Mouse (Mus musculus) heart, embryonic 14.5 days (tissue): Measurements from ENCODE around the gene Rgs10. TPM values are rescaled to one million over a fixed set of nuclear protein-coding genes. Genes with fewer than 3 reads are reported as not detected.

Source experiments
- ATAC-seq: fragments of 200-750 bp; cut with Nextera tagmentation; 2 replicates; pipeline ENCODE4 v1.8.0; 2017; ENCODE audit warnings: low read depth, moderate TSS enrichment; ENCODE audit not compliant: insufficient number of reproducible peaks, insufficient read depth, low FRiP score
- H3K27ac ChIP-seq, 2 experiments: fragments of 200-500 bp in 1 of 2; fragments of 300-500 bp in 1 of 2; sonication (generic) in 1 of 2; replicated peaks in 1 of 2; 2 replicates each; pipeline ENCODE4 v1.5.1; 2012 to 2014; ENCODE audit warnings: low read depth in 2 of 2, low read length in 2 of 2, control low read depth in 1 of 2, mild to moderate bottlenecking in 1 of 2, mixed read lengths in 1 of 2; ENCODE audit not compliant: control insufficient read depth in 1 of 2, insufficient read depth in 1 of 2
- H3K27me3 ChIP-seq: fragments of 300-500 bp; sonication (generic); 2 replicates; pipeline ENCODE4 v1.6.1; 2014; ENCODE audit warnings: mild to moderate bottlenecking, low read length, control low read depth; ENCODE audit not compliant: control insufficient read depth, insufficient read depth
- H3K36me3 ChIP-seq: fragments of 300-500 bp; sonication (generic); 2 replicates; pipeline ENCODE4 v1.6.1; 2014; ENCODE audit warnings: mild to moderate bottlenecking, control low read depth, low read length, mixed read lengths; ENCODE audit not compliant: control insufficient read depth, insufficient read depth
- H3K4me1 ChIP-seq, 2 experiments: fragments of 200-500 bp in 1 of 2; fragments of 300-500 bp in 1 of 2; sonication (generic) in 1 of 2; 2 replicates each; pipeline ENCODE4 v1.6.1; 2012 to 2014; ENCODE audit warnings: low read length in 2 of 2, control low read depth in 1 of 2, mixed read lengths in 1 of 2; ENCODE audit not compliant: control insufficient read depth in 2 of 2, insufficient read depth in 2 of 2
- H3K4me2 ChIP-seq: fragments of 300-500 bp; sonication (generic); 2 replicates; pipeline ENCODE4 v1.6.1; 2014; ENCODE audit warnings: mild to moderate bottlenecking, low read length
- H3K4me3 ChIP-seq, 2 experiments: fragments of 200-500 bp in 1 of 2; fragments of 300-500 bp in 1 of 2; sonication (generic) in 1 of 2; 2 replicates each; pipeline ENCODE4 v1.5.1; 2012 to 2014; ENCODE audit warnings: low read length in 2 of 2, mild to moderate bottlenecking in 2 of 2, control low read depth in 1 of 2, low read depth in 1 of 2, moderate library complexity in 1 of 2; ENCODE audit not compliant: control insufficient read depth in 1 of 2, insufficient read depth in 1 of 2
- H3K9ac ChIP-seq: fragments of 300-500 bp; sonication (generic); 2 replicates; pipeline ENCODE4 v1.6.1; 2014; ENCODE audit warnings: mild to moderate bottlenecking, low read length
- H3K9me3 ChIP-seq: fragments of 300-500 bp; sonication (generic); 2 replicates; pipeline ENCODE4 v1.6.1; 2016; ENCODE audit warnings: low read length, control low read depth; ENCODE audit not compliant: control insufficient read depth
- WGBS: fragments of 180-500 bp; shearing (Covaris S2); extraction: QIAGEN DNeasy Blood & Tissue Kit; methylation state at CpG from one replicate; pipeline ENCODE4 v1.1.7; 2014; 5-methylcytosine and 5-hydroxymethylcytosine counted together
- polyA plus RNA-seq: library from polyadenylated mRNA; unstranded; fragments of >200 nt; fragmentation: Nextera tagmentation; extraction: Ambion mirVana; gene quantifications from 2 replicates; pipeline ENCODE4 v1.2.1, GENCODE M21; 2014

The Rgs10 gene
- polyA plus RNA-seq, 1 experiment from 2014 or later = 14.1 TPM

DNA sequence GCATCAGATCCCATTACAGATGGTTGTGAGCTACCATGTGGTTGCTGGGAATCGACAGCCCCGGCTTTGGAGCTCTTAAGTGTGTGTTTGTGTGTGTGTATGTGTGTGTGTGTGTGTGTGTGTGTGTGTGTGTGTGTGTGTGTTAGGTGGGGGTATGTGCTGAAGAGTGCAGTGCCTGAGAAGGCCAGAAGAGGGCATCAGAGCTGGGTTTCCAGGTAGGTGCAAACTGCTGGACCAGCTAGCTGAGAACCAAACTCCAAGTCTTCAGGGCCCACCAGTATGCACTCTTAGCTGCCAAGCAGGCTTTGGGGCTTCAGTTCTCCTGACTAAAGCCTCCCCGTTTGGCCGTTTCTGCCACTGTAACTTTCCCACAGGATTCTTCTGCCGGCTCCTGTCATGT lies 10.3 kb downstream of the Rgs10 start:
- WGBS = 95% methylated on average over 5 of the region's 5 CpGs
- ATAC-seq = no peak
- no peak overlapping the region for H3K4me3 ChIP-seq
- H3K36me3 ChIP-seq = no peaks in the 10 kb centered on the region
- H3K4me2 ChIP-seq = no peak overlapping the region
- H3K27ac ChIP-seq = no peak overlapping the region
- 0 out of 2 replicates have a peak, but pooled peaks cover 3% of the 10 kb centered on the region for H3K9me3 ChIP-seq
- no peaks in the 10 kb centered on the region for H3K27me3 ChIP-seq
- H3K4me1 ChIP-seq = no peaks in the 10 kb centered on the region
- no peak overlapping the region for H3K9ac ChIP-seq

DNA sequence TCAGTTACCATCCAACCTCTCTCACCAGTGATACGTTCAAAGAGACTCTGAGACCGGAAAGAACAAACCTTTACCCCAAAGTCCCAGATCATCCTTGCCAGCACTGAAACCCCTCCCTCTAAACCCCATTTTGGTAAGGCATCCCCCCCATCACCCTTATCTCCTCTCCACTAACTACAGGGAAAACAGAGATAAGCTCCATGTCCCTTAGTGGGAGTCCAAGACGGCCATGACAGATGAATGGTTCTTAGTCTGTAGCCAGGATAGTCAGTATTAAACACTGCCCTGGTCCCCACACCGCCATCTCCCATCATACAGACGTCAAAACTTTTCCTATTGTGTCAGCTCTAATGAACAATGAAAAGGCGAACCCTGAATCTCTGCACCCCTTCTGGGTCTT lies 14.6 kb downstream of the Rgs10 start:
- H3K36me3 ChIP-seq = no peaks in the 10 kb centered on the region
- H3K27me3 ChIP-seq = no peaks in the 10 kb centered on the region
- H3K9me3 ChIP-seq = 0 out of 2 replicates have a peak, but pooled peaks cover 3% of the 10 kb centered on the region
- H3K27ac ChIP-seq = no peak overlapping the region
- WGBS = 74% methylated on average over 6 of the region's 6 CpGs
- H3K4me3 ChIP-seq = no peak overlapping the region
- H3K9ac ChIP-seq = no peak overlapping the region
- no peak for ATAC-seq
- no peaks in the 10 kb centered on the region for H3K4me1 ChIP-seq
- no peak overlapping the region for H3K4me2 ChIP-seq

- H3K4me2 ChIP-seq = no peak overlapping the region
- no peaks in the 10 kb centered on the region for H3K36me3 ChIP-seq
- no peaks in the 10 kb centered on the region for H3K27me3 ChIP-seq
- H3K4me3 ChIP-seq = no peak overlapping the region
- ATAC-seq = no peak
- H3K4me1 ChIP-seq = no peaks in the 10 kb centered on the region
- H3K27ac ChIP-seq = no peak overlapping the region
- WGBS = 65% methylated on average over 6 of the region's 6 CpGs
- 0 out of 2 replicates have a peak, but pooled peaks cover 3% of the 10 kb centered on the region for H3K9me3 ChIP-seq
- no peak overlapping the region for H3K9ac ChIP-seq
These were observed 15.0 kb downstream of the Rgs10 start for GRCm38 (mm10) chr7:128403586-128403985.

GRCm38 (mm10) chr7:128403128-128403527 lies 15.4 kb downstream of the Rgs10 start:
- no peak overlapping the region for H3K4me3 ChIP-seq
- 66% methylated on average over 10 of the region's 10 CpGs for WGBS
- H3K27ac ChIP-seq = no peak overlapping the region
- H3K9ac ChIP-seq = no peak overlapping the region
- H3K27me3 ChIP-seq = no peaks in the 10 kb centered on the region
- H3K4me2 ChIP-seq = no peak overlapping the region
- H3K9me3 ChIP-seq = no peaks in the 10 kb centered on the region
- H3K36me3 ChIP-seq = no peaks in the 10 kb centered on the region
- no peaks in the 10 kb centered on the region for H3K4me1 ChIP-seq
- ATAC-seq = no peak

DNA sequence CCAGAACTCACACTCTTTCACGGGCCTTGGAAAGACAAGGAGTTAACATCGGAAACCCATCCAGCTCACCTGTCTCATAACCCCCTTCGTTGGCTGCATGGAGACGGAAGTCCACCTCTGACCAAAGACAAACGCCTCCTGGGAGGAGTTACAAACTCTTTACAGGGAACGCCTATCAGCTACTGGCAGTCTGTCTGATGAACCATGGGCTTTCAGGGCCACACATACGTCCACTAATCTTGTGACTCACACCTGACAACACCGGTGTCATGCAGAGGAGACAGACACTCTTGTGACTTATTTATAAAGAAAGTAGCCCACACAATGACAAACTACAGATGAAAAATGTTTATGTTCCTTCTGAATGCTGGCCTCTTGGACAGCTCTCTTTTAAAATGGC lies 16.0 kb downstream of the Rgs10 start:
- Histone ChIP-seq H3K27me3 (no peaks in the 10 kb centered on the region), H3K36me3 (no peaks in the 10 kb centered on the region), H3K9ac (no peak overlapping the region), H3K9me3 (no peaks in the 10 kb centered on the region), H3K4me1 (no peaks in the 10 kb centered on the region), H3K4me3 (no peak overlapping the region), H3K27ac (no peak overlapping the region), H3K4me2 (no peak overlapping the region)
- 75% methylated on average over 8 of the region's 8 CpGs for WGBS
- ATAC-seq = no peak

- peaks cover 4 to 5% of the 10 kb centered on the region in 2 experiments for H3K4me1 ChIP-seq
- no peaks in the 10 kb centered on the region for H3K27me3 ChIP-seq
- no peaks in the 10 kb centered on the region for H3K36me3 ChIP-seq
- H3K9ac ChIP-seq = no peak overlapping the region
- WGBS = 75% methylated on average over 4 of the region's 4 CpGs
- ATAC-seq = no peak
- no peaks in the 10 kb centered on the region for H3K9me3 ChIP-seq
- H3K4me2 ChIP-seq = no peak overlapping the region
- H3K27ac ChIP-seq = no peak overlapping the region
- H3K4me3 ChIP-seq = no peak overlapping the region
These were observed 19.9 kb downstream of the Rgs10 start for GRCm38 (mm10) chr7:128398664-128399063.

DNA sequence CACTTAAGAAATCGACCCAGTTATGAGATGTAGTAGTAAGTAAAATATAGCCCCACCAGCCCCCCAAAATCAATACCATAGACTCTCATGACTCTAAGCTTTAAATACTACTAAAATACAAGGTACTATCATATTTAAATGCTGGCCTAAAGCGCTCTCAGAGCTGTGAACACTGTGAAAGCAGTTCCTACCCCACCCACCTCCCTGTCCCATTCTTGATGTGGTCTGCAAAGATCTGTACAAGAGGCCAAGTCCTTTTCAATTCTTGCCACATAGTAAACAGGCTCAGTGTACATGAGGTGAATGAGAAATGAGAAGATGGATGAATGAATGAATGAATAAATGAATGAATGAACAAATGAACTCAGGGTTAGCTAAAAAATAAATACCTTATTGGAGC lies 21.5 kb downstream of the Rgs10 start:
- Histone ChIP-seq H3K4me2 (no peak overlapping the region), H3K27ac (no peak overlapping the region), H3K36me3 (no peaks in the 10 kb centered on the region), H3K9me3 (no peaks in the 10 kb centered on the region), H3K9ac (no peak overlapping the region), H3K4me1 (peaks cover 15 to 20% of the 10 kb centered on the region in 2 experiments), H3K4me3 (no peak overlapping the region), H3K27me3 (no peaks in the 10 kb centered on the region)
- WGBS = 51% methylated on average over 2 of the region's 2 CpGs
- ATAC-seq = no peak

- Histone ChIP-seq H3K9me3 (no peaks in the 10 kb centered on the region), H3K27me3 (no peaks in the 10 kb centered on the region), H3K9ac (no peak overlapping the region), H3K27ac (no peak overlapping the region), H3K4me2 (no peak overlapping the region), H3K4me3 (no peak overlapping the region), H3K4me1 (peaks cover 34 to 45% of the 10 kb centered on the region in 2 experiments), H3K36me3 (no peaks in the 10 kb centered on the region)
- ATAC-seq = no peak
- WGBS = 34% methylated on average over 4 of the region's 4 CpGs
These were observed 24.8 kb downstream of the Rgs10 start for GRCm38 (mm10) chr7:128393756-128394155.
